Mouse (Mus musculus) pancreas, adult 10 weeks (tissue): ENCODE data around the gene Gm3264. TPM values are rescaled to one million over a fixed set of nuclear protein-coding genes. Genes with fewer than 3 reads are reported as not detected.

ENCODE experiments used
- polyA plus RNA-seq: library from polyadenylated mRNA; stranded (reverse); fragments of 350-450 nt; fragmentation: Illumina TruSeq; extraction: RNeasy Lipid Tissue Mini Kit (QIAGEN cat#74804); gene quantifications from one replicate; pipeline ENCODE4 v1.2.3, GENCODE M21; 2015; ENCODE audit warnings: low read depth, low replicate concordance; ENCODE audit not compliant: insufficient read depth

The Gm3264 gene
- not detected for polyA plus RNA-seq

GRCm38 (mm10) chr14:4855299-4855980 lies at the start of gene Gm3264:
Gene Gm3264 (plus strand): TSS chr14:4855576.

DNA sequence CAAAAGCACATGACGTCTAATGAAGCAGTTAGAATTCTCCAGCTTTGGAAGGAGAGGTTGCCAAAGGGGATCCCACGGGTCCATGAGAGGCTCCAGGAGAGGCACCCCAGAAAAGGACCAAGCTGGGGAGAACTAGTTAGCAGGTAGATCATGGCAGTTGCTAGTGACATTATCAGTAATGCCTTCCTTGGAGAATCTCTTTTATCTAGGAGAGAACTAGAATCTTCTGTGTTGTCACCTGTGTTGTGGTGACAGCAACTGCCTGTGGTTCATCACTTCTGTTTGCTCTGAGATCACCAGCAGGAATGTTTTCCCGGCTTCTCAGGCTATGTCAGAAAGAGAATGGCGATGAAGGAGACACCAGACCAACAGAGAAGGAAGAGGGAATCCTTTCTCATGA lies 17.6 kb upstream of the Gm3264 start, which contains the start of gene Gm3269:
TSS of gene Gm3269 (plus strand) at position 301 of the 400 bp plus-strand sequence.

DNA sequence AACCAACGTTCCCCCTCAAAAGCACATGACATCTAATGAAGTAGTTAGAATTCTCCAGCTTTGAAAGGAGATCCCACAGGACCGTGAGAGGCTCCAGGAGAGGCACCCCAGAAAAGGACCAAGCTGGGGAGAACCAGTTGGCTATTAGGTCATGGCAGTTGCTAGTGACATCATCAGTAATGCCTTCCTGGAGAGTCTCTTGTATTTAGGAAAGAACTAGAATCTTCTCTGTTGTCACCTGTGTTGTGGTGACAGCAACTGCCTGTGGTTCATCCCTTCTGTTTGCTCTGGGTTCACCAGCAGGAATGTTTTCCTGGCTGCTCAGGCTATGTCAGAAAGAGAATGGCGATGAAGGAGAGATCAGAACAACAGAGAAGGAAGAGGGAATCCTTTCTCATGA lies 36.7 kb downstream of the Gm3264 start, which contains the start of gene Gm3278:
TSS of gene Gm3278 (plus strand) at position 301 of the 400 bp plus-strand sequence.

Other genes with a start within 250 kb of the Gm3264 start
- gene Gm8159, start 223.2 kb upstream of the Gm3264 start, polyA plus RNA-seq = not detected
- not detected for gene Gm3239, start 191.4 kb upstream of the Gm3264 start, polyA plus RNA-seq
- gene Gm7876, start 146.3 kb upstream of the Gm3264 start, polyA plus RNA-seq = not detected
- not detected for gene Gm3252, start 128.8 kb upstream of the Gm3264 start, polyA plus RNA-seq
- gene Gm9602, start 79.2 kb upstream of the Gm3264 start, polyA plus RNA-seq = not detected
- not detected for gene Gm3269, start 17.5 kb upstream of the Gm3264 start, polyA plus RNA-seq
- gene Gm3278, start 36.8 kb downstream of the Gm3264 start, polyA plus RNA-seq = not detected
- gene Gm8297, start 128.4 kb downstream of the Gm3264 start, polyA plus RNA-seq = not detected
- not detected for gene Gm3298, start 160.3 kb downstream of the Gm3264 start, polyA plus RNA-seq
- gene 4930555G01Rik, start 195.1 kb downstream of the Gm3264 start, polyA plus RNA-seq = not detected
- not detected for gene Gm8281, start 215.5 kb downstream of the Gm3264 start, polyA plus RNA-seq